Mouse (Mus musculus) neural tube, embryonic 11.5 days (tissue): ENCODE data around the gene Fcer1g. TPM values are rescaled to one million over a fixed set of nuclear protein-coding genes. Genes with fewer than 3 reads are reported as not detected.
"Not testable (repeated sequence)": the region's sequence is repeated elsewhere in the genome, so short reads cannot be mapped to it uniquely, and the experiment has no call there.

Experiments
- ATAC-seq: fragments of 200-750 bp; cut with Nextera tagmentation; 2 replicates; pipeline ENCODE4 v1.8.0; 2017; ENCODE audit warnings: moderate number of reproducible peaks, mild to moderate bottlenecking, moderate TSS enrichment, moderate library complexity; ENCODE audit not compliant: insufficient read depth, low FRiP score, low TSS enrichment
- DNase-seq: peaks from one replicate; pipeline ENCODE4 v3.0.0-alpha.2; 2015; ENCODE audit warnings: low spot score
- H3K27ac ChIP-seq: fragments of 300-500 bp; sonication (generic); 2 replicates; pipeline ENCODE4 v1.5.1; 2014; ENCODE audit warnings: low read depth, mild to moderate bottlenecking, low read length
- H3K27me3 ChIP-seq: fragments of 300-500 bp; sonication (generic); 2 replicates; pipeline ENCODE4 v1.6.1; 2014; ENCODE audit warnings: mild to moderate bottlenecking, low read length, mixed read lengths; ENCODE audit not compliant: control insufficient read depth, insufficient read depth
- H3K36me3 ChIP-seq: fragments of 300-500 bp; sonication (generic); 2 replicates; pipeline ENCODE4 v1.6.1; 2014; ENCODE audit warnings: mild to moderate bottlenecking, low read length, moderate library complexity, mixed read lengths; ENCODE audit not compliant: control insufficient read depth, insufficient read depth
- H3K4me1 ChIP-seq: fragments of 300-500 bp; sonication (generic); 2 replicates; pipeline ENCODE4 v1.6.1; 2014; ENCODE audit warnings: low read length, mixed read lengths; ENCODE audit not compliant: control insufficient read depth, insufficient read depth
- H3K4me2 ChIP-seq: fragments of 300-500 bp; sonication (generic); 2 replicates; pipeline ENCODE4 v1.6.1; 2014; ENCODE audit warnings: low read depth, mild to moderate bottlenecking, moderate library complexity
- H3K4me3 ChIP-seq: fragments of 300-500 bp; sonication (generic); 2 replicates; pipeline ENCODE4 v1.5.1; 2014; ENCODE audit warnings: low read depth, low read length
- H3K9ac ChIP-seq: fragments of 300-500 bp; sonication (generic); 2 replicates; pipeline ENCODE4 v1.6.1; 2014; ENCODE audit warnings: mild to moderate bottlenecking, low read length
- H3K9me3 ChIP-seq: fragments of 300-500 bp; sonication (generic); 2 replicates; pipeline ENCODE4 v1.6.1; 2016; ENCODE audit warnings: low read length; ENCODE audit not compliant: control insufficient read depth
- WGBS: fragments of 180-500 bp; shearing (Covaris S2); extraction: QIAGEN DNeasy Blood & Tissue Kit; methylation state at CpG from one replicate; pipeline ENCODE4 v1.1.7; 2014; 5-methylcytosine and 5-hydroxymethylcytosine counted together
- polyA plus RNA-seq: library from polyadenylated mRNA; unstranded; fragments of >200 nt; fragmentation: Nextera tagmentation; extraction: Ambion mirVana; gene quantifications from 2 replicates; pipeline ENCODE4 v1.2.1, GENCODE M21; 2014

Gene Fcer1g
- polyA plus RNA-seq, 1 experiment from 2014 or later = 15.0 TPM

DNA sequence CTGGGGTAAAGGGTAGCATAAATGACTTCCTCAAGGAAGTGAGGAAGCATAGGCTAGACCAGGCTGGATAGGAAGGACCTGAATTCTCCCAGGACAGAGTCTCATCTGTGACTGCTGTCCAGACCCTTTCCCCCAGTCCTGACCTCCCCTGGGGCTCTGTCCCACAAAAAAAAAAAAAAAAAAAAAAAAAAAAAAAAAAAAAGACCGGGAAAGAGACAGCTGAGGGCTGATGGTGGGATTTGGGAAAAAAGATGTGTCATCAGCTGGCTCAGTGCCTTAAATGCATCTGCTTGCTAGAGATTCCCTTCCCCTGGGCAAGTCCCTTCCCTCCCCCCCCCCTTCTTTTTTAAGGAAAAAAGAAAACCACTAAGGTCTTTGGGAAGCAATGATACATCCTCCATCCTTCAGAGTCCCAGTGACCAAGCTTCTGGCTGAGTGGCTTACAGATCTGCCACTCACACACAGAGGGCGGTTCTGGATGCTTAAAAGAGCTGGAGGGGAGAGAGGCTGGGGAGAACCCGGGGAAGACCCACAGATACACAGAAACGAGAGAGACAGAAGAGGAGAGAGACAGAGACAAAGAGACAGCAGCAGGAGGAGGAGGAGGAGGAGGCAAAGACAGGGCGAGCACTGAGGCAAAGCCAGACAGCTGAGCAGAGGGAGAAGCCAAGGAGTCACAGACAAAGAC lies 15.9 kb upstream of the Fcer1g start, which contains the start of gene Adamts4:
Gene Adamts4, plus strand, starts transcription at position 509 of the 688 bp plus-strand sequence.
- Histone ChIP-seq H3K36me3 (no peaks in the 10 kb centered on the region), H3K9ac (peak within 1 kb of the TSS; percentile 44), H3K9me3 (no peaks in the 10 kb centered on the region), H3K27ac (peak within 1 kb of the TSS; percentile 35; the same call in 1 of the 2 replicates), H3K4me2 (peak within 1 kb of the TSS; percentile 50), H3K4me1 (peaks cover 37% of the 10 kb centered on the region), H3K4me3 (peak within 1 kb of the TSS; percentile 22), H3K27me3 (no peaks in the 10 kb centered on the region)
- DNase-seq = peak; percentile 49
- no peak for ATAC-seq
- 13% methylated on average over 5 of the region's 5 CpGs for WGBS

DNA sequence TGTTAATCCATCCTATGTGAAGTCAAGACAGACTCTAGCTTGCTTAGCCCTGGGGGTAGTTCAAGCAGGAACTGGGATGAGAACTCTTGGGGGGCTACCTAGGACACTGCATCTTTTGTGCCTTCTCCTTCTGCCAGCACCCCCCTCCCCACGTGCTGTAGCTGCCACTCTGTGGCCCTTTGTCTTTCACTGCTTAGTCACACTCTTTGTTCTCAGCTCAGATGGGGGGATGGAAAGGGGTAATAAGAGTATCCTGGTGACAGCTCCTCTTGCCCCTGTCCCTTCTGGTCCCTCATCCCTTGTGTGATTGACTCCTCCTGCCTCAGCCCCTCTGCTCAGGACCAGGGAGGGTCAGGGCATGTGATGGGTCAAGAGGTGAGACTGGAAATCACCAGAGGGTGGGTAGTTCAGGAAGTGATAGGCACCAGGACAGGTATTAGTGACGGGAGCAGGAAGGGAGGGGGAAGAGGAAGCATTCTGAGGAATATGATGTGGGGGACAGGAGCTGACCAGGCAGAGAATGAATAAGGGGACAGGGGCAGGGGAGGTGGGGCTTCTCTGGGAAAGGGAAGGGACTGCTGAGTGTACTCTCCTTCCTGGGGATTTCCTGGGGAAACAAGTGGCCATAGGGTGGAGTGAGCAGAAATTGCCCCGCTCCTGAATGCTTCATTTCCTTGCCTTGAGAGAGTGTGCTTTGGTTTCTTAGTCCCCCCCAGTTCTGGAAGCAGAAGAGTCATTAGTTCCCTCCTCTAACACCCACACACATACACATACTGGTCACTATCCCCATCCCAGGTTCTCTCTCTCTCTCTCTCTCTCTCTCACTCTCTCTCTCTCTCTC lies 14.4 kb upstream of the Fcer1g start:
- no peak overlapping the region for H3K4me3 ChIP-seq
- no peak overlapping the region; the same call in 1 of the 2 replicates for H3K4me2 ChIP-seq
- no peak overlapping the region for H3K9ac ChIP-seq
- H3K4me1 ChIP-seq = peaks cover 37% of the 10 kb centered on the region
- peak; percentile 26 for DNase-seq
- WGBS = 41% methylated on average over 3 of the region's 3 CpGs
- no peaks in the 10 kb centered on the region for H3K36me3 ChIP-seq
- H3K27ac ChIP-seq = no peak overlapping the region; the same call in 1 of the 2 replicates
- no peak for ATAC-seq
- no peaks in the 10 kb centered on the region for H3K27me3 ChIP-seq
- H3K9me3 ChIP-seq = no peaks in the 10 kb centered on the region

DNA sequence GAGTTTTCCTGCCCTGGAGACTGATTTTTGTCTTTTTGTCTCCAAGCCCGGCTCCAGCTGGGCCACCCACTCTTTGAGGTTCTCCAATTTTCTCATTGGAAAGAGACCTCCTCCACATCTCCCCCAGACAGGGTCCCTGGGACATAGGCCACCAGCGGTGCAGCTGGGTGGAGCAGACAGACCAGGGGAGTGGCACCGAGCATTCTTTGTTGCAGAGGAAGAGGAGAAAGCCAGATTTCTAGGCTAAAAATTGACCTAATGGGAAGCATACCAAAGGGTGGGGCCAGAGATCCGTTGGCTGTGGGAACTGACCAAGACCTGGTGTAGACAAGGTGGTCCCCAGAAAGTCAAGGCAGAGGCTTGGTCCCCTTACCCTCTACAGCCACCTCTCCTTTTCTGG lies 13.8 kb upstream of the Fcer1g start:
- Histone ChIP-seq H3K9ac (no peak overlapping the region), H3K4me1 (peaks cover 37% of the 10 kb centered on the region), H3K27me3 (no peaks in the 10 kb centered on the region), H3K9me3 (no peaks in the 10 kb centered on the region), H3K36me3 (no peaks in the 10 kb centered on the region), H3K27ac (peak overlapping the region; percentile 56; the same call in 1 of the 2 replicates), H3K4me2 (peak overlapping the region; percentile 17), H3K4me3 (no peak overlapping the region)
- WGBS = 23% methylated on average over 4 of the region's 4 CpGs
- DNase-seq = no peak
- ATAC-seq = no peak

DNA sequence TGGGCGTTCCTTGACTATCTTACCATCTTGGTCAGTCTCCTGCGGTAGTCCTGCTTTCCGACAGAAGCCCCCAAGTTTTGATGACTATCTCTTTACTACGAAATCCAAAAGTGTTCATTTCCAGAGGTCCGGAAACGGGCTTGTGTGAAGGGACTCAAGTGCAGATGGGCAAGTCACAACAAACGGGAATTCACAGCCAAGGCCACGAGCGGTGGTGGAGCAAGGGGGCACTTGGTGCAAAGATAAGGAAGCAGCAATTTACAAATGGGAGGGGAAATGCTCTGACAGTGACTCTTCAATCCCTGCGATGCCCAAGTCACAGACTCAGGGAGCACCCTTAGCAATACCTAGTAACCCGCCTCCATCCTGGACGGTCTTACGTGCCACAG lies 13.3 kb upstream of the Fcer1g start:
- WGBS = 10% methylated on average over 13 of the region's 13 CpGs
- ATAC-seq = peak; percentile 14
- H3K4me3 ChIP-seq = peak overlapping the region; percentile 82
- peaks cover 36% of the 10 kb centered on the region for H3K4me1 ChIP-seq
- H3K36me3 ChIP-seq = no peaks in the 10 kb centered on the region
- H3K27ac ChIP-seq = 0 out of 2 replicates have a peak overlapping the region, but pooled peaks have one; percentile 30
- no peaks in the 10 kb centered on the region for H3K9me3 ChIP-seq
- peak overlapping the region; percentile 44 for H3K4me2 ChIP-seq
- no peaks in the 10 kb centered on the region for H3K27me3 ChIP-seq
- DNase-seq = no peak
- H3K9ac ChIP-seq = peak overlapping the region; percentile 48

DNA sequence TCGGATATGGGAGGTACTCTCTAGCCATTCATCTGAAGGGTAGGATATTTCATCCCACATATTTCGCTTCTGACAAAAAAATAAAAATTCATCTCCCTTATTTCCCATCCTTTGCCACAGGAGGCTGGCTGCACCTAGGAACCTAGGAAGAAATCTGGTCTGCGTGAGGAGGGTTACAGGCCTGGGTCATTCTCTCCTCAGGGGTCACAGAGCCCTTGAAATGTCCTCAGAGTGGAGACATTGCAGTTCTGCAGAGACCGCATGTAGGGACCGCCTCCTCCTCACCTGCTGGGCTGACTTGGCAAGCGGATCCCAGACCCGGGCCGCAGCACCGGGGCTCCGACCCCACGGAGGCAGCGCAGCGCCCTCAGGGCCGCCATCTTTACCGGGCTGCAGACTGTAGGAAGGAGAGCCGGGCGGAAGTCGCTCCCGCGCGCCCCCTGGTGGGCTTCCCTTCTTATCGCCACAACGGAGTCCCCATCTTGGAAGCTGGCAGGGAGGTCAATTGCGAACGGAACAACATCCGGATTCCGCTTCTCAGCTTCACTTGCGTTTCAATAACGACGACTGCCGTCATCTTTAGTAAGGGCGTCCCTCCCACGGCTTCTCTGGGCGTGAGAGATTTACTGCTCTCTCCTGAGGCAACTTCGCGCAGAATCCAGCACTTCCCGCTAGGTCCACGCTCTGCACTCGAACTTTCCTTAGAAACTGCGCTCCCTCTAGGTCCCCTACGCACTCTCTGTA lies 12.7 kb upstream of the Fcer1g start:
- 0 out of 2 replicates have a peak overlapping the region, but pooled peaks have one; percentile 42 for H3K27ac ChIP-seq
- no peaks in the 10 kb centered on the region for H3K36me3 ChIP-seq
- H3K9ac ChIP-seq = peak overlapping the region; percentile 93
- peak overlapping the region; percentile 82 for H3K4me3 ChIP-seq
- peaks cover 30% of the 10 kb centered on the region for H3K4me1 ChIP-seq
- H3K27me3 ChIP-seq = no peaks in the 10 kb centered on the region
- DNase-seq (peak; percentile 97), ATAC-seq (peak; percentile 88)
- peak overlapping the region; percentile 84 for H3K4me2 ChIP-seq
- no peaks in the 10 kb centered on the region for H3K9me3 ChIP-seq
- under 1% methylated on average over 41 of the region's 41 CpGs for WGBS

DNA sequence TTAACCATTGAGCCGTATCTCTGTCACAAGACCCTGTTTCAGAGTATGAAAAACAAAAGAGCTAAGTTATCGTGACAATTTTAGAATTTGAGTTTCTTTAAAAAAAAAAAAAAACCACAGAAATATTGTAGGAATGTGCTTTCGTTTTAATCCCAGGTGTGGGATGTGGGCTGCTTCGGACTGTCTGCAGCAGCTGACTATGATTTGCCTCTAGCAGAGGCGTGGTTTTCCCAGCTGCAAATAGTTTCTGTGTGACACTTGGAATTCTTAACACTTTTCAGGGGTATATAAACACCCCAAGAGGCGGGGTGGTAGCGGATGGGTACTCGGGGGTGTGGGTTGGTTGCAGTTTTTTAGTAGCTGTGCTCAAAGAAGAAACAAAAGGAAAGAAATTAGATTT lies 11.2 kb upstream of the Fcer1g start:
- no peak for DNase-seq
- Histone ChIP-seq H3K4me2 (no peak overlapping the region), H3K36me3 (no peaks in the 10 kb centered on the region), H3K27ac (no peak overlapping the region), H3K9ac (no peak overlapping the region), H3K9me3 (no peaks in the 10 kb centered on the region), H3K4me1 (peaks cover 17% of the 10 kb centered on the region), H3K4me3 (no peak overlapping the region; the same call in 1 of the 2 replicates), H3K27me3 (no peaks in the 10 kb centered on the region)
- no peak for ATAC-seq
- WGBS = 93% methylated on average over 8 of the region's 8 CpGs

DNA sequence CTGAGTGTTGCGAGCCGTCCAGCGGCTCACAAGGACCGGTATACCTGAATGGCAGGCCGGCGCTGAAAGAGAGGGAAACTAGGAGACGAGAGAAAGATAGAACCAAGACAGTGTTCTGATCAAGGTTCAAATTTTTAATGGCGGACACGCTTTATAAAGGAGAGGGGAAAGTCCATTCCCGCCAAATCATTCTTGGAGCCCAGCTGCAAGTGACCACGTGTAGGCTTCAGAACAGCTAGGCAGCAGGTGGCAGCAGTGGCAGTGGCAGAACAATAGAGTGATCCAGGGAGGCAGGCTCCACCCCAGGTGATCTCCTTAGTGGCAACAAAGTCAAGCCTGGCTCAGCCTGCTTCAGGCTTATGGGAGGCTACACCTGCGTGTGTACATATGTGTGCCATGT lies 7.8 kb upstream of the Fcer1g start:
- not testable (repeated sequence) for H3K27me3 ChIP-seq, ATAC-seq, H3K9me3 ChIP-seq, H3K4me3 ChIP-seq, DNase-seq, H3K27ac ChIP-seq, H3K36me3 ChIP-seq, H3K9ac ChIP-seq, H3K4me2 ChIP-seq, H3K4me1 ChIP-seq
- 87% methylated on average over 12 of the region's 12 CpGs for WGBS

DNA sequence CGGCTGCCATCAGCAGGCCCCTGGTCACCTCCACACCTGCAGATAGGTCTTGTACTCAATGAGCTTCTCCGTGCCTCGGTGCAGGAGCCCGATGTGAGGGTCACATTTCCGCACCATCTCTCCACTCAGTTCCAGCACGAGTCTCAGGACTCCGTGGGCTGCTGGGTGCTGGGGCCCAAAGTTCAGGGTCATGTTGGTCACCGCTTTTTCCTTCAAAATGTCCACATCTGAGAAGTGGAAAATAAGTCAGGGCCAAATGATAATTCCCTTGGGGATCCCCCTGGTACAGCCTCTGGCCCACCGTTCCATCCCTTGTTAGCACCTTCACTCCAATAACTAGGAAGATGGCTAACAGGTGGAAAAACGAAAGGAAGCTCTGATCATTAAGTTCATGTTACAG lies 6.7 kb upstream of the Fcer1g start:
- 92% methylated on average over 10 of the region's 10 CpGs for WGBS
- Histone ChIP-seq H3K9ac (no peak overlapping the region), H3K4me3 (no peak overlapping the region), H3K27me3 (no peaks in the 10 kb centered on the region), H3K4me1 (peaks cover under 1% of the 10 kb centered on the region; the same call in 1 of the 2 replicates), H3K27ac (no peak overlapping the region), H3K36me3 (peaks cover 9% of the 10 kb centered on the region), H3K9me3 (no peaks in the 10 kb centered on the region), H3K4me2 (no peak overlapping the region)
- no peak for ATAC-seq
- no peak for DNase-seq
